Mouse (Mus musculus) MEL (cell line): ENCODE results near the gene Pfkm.
A peak's percentile ranks its signal among the peaks of the same experiment; 100 is the strongest.

ENCODE experiments used
- CTCF ChIP-seq, 3 experiments: IDR thresholded peaks in 2 of 3; conservative IDR thresholded peaks in 1 of 3; 2 replicates each; pipeline ENCODE4 v1.5.1; 2011 to 2012; ENCODE audit warnings: low read length in 3 of 3, low read depth in 2 of 3, mild to moderate bottlenecking in 2 of 3, improper control_type of control experiment in 1 of 3, inconsistent platforms in 1 of 3, mixed read lengths in 1 of 3, moderate library complexity in 1 of 3; ENCODE audit not compliant: control insufficient read depth in 1 of 3, insufficient read depth in 1 of 3, poor library complexity in 1 of 3, severe bottlenecking in 1 of 3
- E2F4 ChIP-seq: IDR thresholded peaks from 2 replicates; pipeline ENCODE4 v1.6.1; 2011; ENCODE audit warnings: low read depth, low read length, improper control_type of control experiment, borderline replicate concordance
- EP300 ChIP-seq, 2 experiments: IDR thresholded peaks; 2 replicates each; pipeline ENCODE4 v1.6.1; 2011; ENCODE audit warnings: improper control_type of control experiment in 2 of 2, low read length in 2 of 2, low read depth in 1 of 2, mild to moderate bottlenecking in 1 of 2
- JUND ChIP-seq: IDR thresholded peaks from 2 replicates; pipeline ENCODE4 v1.6.1; 2011; ENCODE audit warnings: low read depth, mild to moderate bottlenecking, improper control_type of control experiment, low read length
- POLR2A ChIP-seq, 2 experiments: IDR thresholded peaks; 2 replicates each; pipeline ENCODE4 v1.6.1; 2011 to 2012; ENCODE audit warnings: low read length in 2 of 2, mild to moderate bottlenecking in 2 of 2, control low read depth in 1 of 2, improper control_type of control experiment in 1 of 2, low read depth in 1 of 2, moderate library complexity in 1 of 2; ENCODE audit not compliant: control insufficient read depth in 1 of 2, insufficient read depth in 1 of 2, poor library complexity in 1 of 2
- RAD21 ChIP-seq: IDR thresholded peaks from 2 replicates; pipeline ENCODE4 v1.6.1; 2011; ENCODE audit warnings: mild to moderate bottlenecking, low read depth, low read length, improper control_type of control experiment
- SIN3A ChIP-seq: IDR thresholded peaks from 2 replicates; pipeline ENCODE4 v1.6.1; 2012; ENCODE audit warnings: low read length, improper control_type of control experiment, inconsistent platforms
- TCF12 ChIP-seq: IDR thresholded peaks from 2 replicates; pipeline ENCODE4 v1.6.1; 2014; ENCODE audit warnings: low read depth, mild to moderate bottlenecking, inconsistent platforms, low read length, improper control_type of control experiment, moderate library complexity
- ZNF384 ChIP-seq: IDR thresholded peaks from 2 replicates; pipeline ENCODE4 v1.6.1; 2012; ENCODE audit warnings: low read depth, mild to moderate bottlenecking, inconsistent platforms, low read length, improper control_type of control experiment

DNA sequence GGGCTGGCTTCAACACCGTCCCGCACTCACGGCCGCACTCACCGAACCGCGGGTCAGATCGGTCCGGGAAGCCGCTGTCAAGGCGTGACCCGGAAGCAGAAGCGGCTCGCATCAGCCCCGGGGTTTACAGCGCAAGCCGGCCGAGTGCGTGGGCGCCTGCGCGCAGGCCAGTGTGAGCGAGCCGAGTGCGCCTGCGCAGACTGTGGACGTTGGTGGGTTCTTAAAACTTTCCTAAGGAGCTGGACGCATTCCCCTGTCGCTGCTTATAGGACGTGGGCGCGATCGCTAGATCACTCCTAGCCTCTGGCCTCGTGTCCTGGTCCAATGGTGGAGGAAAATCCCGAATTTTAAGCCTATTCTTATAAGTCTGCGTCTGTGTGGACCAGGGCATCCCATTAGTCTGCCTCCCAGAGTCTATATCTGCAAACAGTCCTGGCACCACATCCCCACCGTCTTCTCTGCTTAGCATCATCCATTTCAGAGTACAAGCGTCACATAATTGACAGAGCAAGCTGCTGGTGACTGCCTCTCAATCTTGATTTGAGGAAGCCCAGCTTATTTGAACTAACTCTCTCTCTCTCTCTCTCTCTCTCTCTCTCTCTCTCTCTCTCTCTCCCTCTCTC, 53.3 kb downstream of the Pfkm start:
- no peak for TF ChIP-seq RAD21
- TF ChIP-seq E2F4 = no peak
- TF ChIP-seq CTCF (IDR thresholded peaks at IDR 0.05 in 2 of 3, conservative IDR thresholded peaks at IDR 0.05 in 1 of 3; ENCODE audit: control insufficient read depth in 1 of 3, insufficient read depth in 1 of 3, low read depth in 2 of 3, low read length in 3 of 3, poor library complexity in 1 of 3, severe bottlenecking in 1 of 3) = 0 out of 6 replicates have a peak, but pooled peaks of 1 of the 3 experiments have one; percentile 2
- peak; percentile 87 to 99 for TF ChIP-seq POLR2A (IDR thresholded peaks at IDR 0.05; ENCODE audit: control insufficient read depth in 1 of 2, insufficient read depth in 1 of 2, low read depth in 1 of 2, low read length in 2 of 2, poor library complexity in 1 of 2)
- peak in 1 of 2 experiments; percentile 47; a peak in 2 of 4 replicates for TF ChIP-seq EP300 (IDR thresholded peaks at IDR 0.05; ENCODE audit: low read depth in 1 of 2, low read length in 2 of 2)
- peak; percentile 77 for TF ChIP-seq TCF12
- no peak for TF ChIP-seq ZNF384
- TF ChIP-seq JUND = peak; percentile 99
- peak; percentile 88; the same call in 1 of the 2 replicates for TF ChIP-seq SIN3A
